Mouse (Mus musculus): Measurements from ENCODE around the gene Car6. TPM values are rescaled to one million over a fixed set of nuclear protein-coding genes. Genes with fewer than 3 reads are reported as not detected.

Gene Car6
- 0.20 and 0.50 TPM in 2 replicates for polyA plus RNA-seq (2015; fragmentation: Nextera tagmentation; extraction: Ambion mirVana)

DNA sequence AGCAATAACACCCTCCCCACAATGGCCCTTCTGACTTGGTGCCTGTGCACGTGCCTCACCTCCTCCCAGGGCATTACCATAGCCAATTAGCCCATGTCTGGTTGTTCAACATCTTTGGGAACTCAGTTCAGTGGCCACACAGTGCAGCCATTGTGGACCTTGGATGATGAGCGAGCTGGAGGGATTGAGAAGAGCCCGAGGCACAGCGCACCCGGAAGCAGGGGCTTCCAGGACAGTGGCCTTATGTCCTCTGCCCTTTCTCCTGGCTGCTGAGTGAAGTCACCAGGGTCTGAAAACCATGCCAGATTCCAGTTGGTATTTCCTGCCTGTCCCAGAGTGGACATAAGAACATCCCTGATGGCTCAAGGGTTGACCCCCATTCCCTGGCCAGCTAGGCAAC lies at the start of gene Car6:
Gene Car6, minus strand, starts transcription at position 101 of the 400 bp plus-strand sequence.
- 69% methylated on average over 5 of the region's 5 CpGs for WGBS

DNA sequence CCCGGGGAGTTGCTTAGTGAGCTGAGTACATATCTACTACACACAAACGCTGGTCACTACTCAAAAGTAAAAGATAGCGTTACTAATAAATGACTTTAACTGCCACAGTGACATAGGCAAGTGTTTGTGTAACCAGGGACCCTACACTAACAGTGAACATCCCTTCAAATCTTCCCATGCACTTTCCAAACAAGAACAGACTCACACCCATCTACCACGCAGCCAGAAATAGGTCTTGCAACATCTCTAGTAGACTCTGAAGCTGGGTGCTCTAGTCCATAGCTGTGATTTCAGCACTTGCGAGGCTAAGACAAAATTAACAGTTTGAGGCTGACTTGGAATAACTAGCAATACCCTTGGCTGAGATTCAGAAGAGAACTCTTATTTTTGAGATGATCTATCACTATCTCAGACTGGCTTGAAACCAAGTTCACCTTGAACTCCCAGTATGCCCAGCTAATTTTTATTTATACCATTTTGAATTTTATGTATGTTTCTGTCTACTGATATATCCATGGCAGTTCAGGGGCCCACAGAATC lies 48.7 kb upstream of the Car6 start:
- no peak for ATAC-seq (ENCODE audit: insufficient number of reproducible peaks, low FRiP score, low TSS enrichment, low read depth)
- no peak overlapping the region for H3K9ac ChIP-seq
- no peak overlapping the region; the same call in 1 of the 2 replicates for H3K27ac ChIP-seq
- H3K36me3 ChIP-seq = peaks cover 63% of the 10 kb centered on the region
- H3K4me2 ChIP-seq = no peak overlapping the region
- H3K27me3 ChIP-seq = no peaks in the 10 kb centered on the region
- H3K9me3 ChIP-seq = no peaks in the 10 kb centered on the region
- H3K4me3 ChIP-seq = no peak overlapping the region
- 78% methylated on average over 5 of the region's 5 CpGs for WGBS
- peaks cover 8% of the 10 kb centered on the region for H3K4me1 ChIP-seq

More for the DNA sequence above, at the start of gene Car6:
- no peaks in the 10 kb centered on the region for H3K9me3 ChIP-seq
- no peak within 1 kb of the TSS for H3K4me2 ChIP-seq
- H3K4me3 ChIP-seq = no peak within 1 kb of the TSS
- H3K4me1 ChIP-seq = 0 out of 2 replicates have a peak, but pooled peaks cover 2% of the 10 kb centered on the region
- no peaks in the 10 kb centered on the region for H3K36me3 ChIP-seq
- no peaks in the 10 kb centered on the region for H3K27me3 ChIP-seq
- H3K9ac ChIP-seq = no peak within 1 kb of the TSS
- H3K27ac ChIP-seq = no peak within 1 kb of the TSS
- no peak for ATAC-seq (ENCODE audit: insufficient number of reproducible peaks, low FRiP score, low TSS enrichment, low read depth)

DNA sequence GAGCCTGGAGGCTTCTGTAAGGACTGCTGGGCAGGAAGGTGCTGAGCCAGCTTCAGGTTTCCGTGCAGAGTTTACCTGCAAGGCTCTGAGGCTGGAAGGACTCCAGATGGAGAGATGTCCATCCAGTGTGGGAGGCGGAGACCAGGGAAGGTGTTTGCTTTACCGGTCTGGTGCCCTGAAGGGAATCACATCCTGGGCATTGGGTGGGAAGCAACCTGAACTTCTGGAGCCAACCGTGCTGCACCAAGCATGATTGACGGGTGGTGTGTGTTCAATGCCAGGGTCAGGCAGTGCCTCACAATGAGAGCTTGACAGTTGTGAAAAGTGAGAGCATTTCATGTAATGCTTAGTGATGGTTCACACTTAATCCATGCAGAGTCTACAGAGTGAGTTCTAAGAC lies 47.8 kb upstream of the Car6 start:
- no peaks in the 10 kb centered on the region for H3K27me3 ChIP-seq
- H3K4me3 ChIP-seq = no peak overlapping the region
- WGBS = 82% methylated on average over 5 of the region's 5 CpGs
- H3K9ac ChIP-seq = no peak overlapping the region
- peaks cover 71% of the 10 kb centered on the region for H3K36me3 ChIP-seq
- ATAC-seq (ENCODE audit: insufficient number of reproducible peaks, low FRiP score, low TSS enrichment, low read depth) = no peak
- H3K4me1 ChIP-seq = peaks cover 8% of the 10 kb centered on the region
- H3K9me3 ChIP-seq = no peaks in the 10 kb centered on the region
- no peak overlapping the region for H3K27ac ChIP-seq
- no peak overlapping the region for H3K4me2 ChIP-seq

DNA sequence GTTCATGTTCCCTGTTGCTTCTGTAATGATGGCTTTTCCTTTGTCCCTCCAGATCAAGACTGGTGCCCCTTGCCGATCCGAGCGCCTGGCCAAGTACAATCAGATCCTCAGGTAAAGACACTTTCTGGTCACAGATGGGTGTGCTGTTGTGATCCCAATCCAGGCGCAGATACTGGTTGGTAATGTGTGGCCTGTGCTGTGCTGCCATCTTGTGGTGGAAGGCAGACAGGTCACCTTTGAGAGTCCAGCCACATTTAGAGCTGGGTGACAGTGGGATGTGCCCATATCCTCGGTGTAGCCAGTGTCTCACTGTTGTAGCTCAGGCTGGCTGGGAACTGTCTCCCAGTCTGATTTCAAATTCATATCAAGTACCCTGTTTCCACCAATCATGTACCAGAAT lies 46.9 kb upstream of the Car6 start:
- Histone ChIP-seq H3K27ac (no peak overlapping the region), H3K9ac (no peak overlapping the region)

DNA sequence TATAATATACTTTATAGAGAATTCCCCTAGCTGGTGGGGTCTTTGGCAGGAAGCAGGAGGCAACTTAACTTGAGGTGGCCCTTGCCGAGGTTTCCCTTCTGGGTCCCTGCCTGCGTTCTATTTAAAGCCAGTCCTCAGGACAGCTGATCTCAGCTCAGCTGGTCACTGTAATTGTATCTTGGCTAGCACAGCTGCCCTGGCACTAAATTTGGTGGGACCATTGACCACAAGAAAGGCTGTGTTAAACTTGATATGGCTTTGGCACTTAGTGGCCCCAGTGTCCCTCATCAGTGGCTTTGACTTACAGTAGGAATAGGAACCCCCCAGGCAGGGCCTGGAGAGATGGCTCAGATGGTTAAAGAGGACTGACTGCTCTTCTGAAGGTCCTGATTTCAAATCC lies 44.7 kb upstream of the Car6 start:
- 65% methylated on average over 2 of the region's 2 CpGs for WGBS
- H3K9ac ChIP-seq = no peak overlapping the region
- ATAC-seq (ENCODE audit: insufficient number of reproducible peaks, low FRiP score, low TSS enrichment, low read depth) = no peak

More for the DNA sequence above, 46.9 kb upstream of the Car6 start:
- peaks cover 81% of the 10 kb centered on the region for H3K36me3 ChIP-seq
- no peaks in the 10 kb centered on the region for H3K27me3 ChIP-seq
- no peak overlapping the region for H3K4me2 ChIP-seq
- 68% methylated on average over 5 of the region's 5 CpGs for WGBS
- H3K4me1 ChIP-seq = peaks cover 11% of the 10 kb centered on the region
- no peaks in the 10 kb centered on the region for H3K9me3 ChIP-seq
- no peak overlapping the region for H3K4me3 ChIP-seq
- ATAC-seq (ENCODE audit: insufficient number of reproducible peaks, low FRiP score, low TSS enrichment, low read depth) = no peak

DNA sequence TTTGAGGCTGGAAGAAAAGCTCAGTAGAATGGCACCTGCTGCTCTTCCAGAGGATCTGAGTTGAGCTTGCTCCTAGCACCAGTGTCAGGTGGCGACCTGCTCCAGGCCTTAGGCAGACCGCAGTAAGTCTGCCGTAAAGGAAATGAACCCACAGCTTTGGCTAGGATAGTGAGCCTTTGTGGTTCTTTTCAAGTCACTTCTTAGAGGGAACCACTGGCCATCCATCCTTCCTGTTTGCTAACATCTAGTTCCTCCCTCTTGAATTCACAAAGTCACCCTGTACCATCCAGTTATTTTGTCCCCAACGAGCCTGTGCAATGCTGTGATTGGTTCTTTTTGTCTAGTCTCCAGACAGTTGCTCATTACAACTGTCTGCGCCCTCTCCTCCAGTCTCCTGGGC lies 41.6 kb upstream of the Car6 start:
- no peaks in the 10 kb centered on the region for H3K9me3 ChIP-seq
- H3K27ac ChIP-seq = no peak overlapping the region
- peaks cover 75% of the 10 kb centered on the region for H3K36me3 ChIP-seq
- ATAC-seq (ENCODE audit: insufficient number of reproducible peaks, low FRiP score, low TSS enrichment, low read depth) = no peak
- no peaks in the 10 kb centered on the region for H3K27me3 ChIP-seq
- peaks cover 44% of the 10 kb centered on the region for H3K4me1 ChIP-seq
- no peak overlapping the region for H3K4me3 ChIP-seq
- no peak overlapping the region for H3K4me2 ChIP-seq
- 79% methylated on average over 5 of the region's 5 CpGs for WGBS
- no peak overlapping the region for H3K9ac ChIP-seq

More for the DNA sequence above, 44.7 kb upstream of the Car6 start:
- Histone ChIP-seq H3K4me2 (no peak overlapping the region), H3K9me3 (no peaks in the 10 kb centered on the region), H3K36me3 (peaks cover 93% of the 10 kb centered on the region), H3K27me3 (no peaks in the 10 kb centered on the region), H3K4me3 (no peak overlapping the region), H3K4me1 (peaks cover 24% of the 10 kb centered on the region), H3K27ac (no peak overlapping the region)

DNA sequence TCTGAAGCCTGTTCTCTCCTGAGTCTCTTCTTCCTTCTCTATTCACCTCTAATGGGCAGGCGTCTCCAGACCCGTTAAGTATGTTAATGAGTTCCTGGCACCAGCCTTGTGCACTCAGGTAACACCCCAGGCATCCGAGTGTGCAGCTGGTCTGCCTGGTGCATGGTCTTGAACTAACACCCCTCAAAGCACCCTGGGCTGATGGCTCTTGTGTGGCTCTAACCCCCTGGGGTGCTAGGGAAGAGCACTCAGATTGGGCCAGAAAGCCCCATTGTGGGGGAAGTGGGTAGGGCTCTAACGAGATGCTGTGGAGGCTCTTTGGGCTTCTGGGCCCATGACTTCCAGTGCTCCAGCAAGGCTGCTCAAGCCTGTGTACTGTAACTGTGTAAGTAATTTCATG lies 40.6 kb upstream of the Car6 start:
- Histone ChIP-seq H3K9ac (no peak overlapping the region), H3K4me1 (peaks cover 44% of the 10 kb centered on the region), H3K36me3 (peaks cover 65% of the 10 kb centered on the region), H3K4me3 (no peak overlapping the region), H3K9me3 (no peaks in the 10 kb centered on the region), H3K27me3 (no peaks in the 10 kb centered on the region), H3K4me2 (no peak overlapping the region), H3K27ac (no peak overlapping the region)
- 51% methylated on average over 4 of the region's 4 CpGs for WGBS
- no peak for ATAC-seq (ENCODE audit: insufficient number of reproducible peaks, low FRiP score, low TSS enrichment, low read depth)

DNA sequence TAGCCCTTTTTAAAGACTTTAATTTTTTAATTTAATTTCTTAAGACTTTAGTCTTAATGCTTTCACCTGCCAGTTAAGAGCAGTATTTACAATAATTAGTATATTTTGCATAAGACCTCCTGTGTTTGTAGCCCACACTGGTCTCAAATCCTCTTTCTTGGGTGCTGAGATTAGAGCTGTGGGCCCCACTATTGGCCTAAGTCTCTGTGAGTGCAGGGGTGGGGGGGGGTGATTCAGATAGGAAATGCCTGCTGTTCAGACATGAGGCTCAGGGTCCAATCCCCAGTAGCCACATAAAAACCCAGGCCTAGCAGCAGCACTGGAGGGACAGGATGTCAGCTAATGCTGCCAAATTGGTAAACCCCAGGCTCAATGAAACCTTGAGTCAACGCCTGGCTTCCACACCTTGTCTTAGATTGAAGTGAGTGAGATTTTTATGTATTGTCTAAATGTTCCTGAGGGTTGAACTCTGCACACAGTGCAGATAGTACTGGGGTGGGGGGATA lies 39.3 kb upstream of the Car6 start:
- peak overlapping the region; percentile 71; the same call in 1 of the 2 replicates for H3K4me2 ChIP-seq
- no peak overlapping the region for H3K27ac ChIP-seq
- ATAC-seq (ENCODE audit: insufficient number of reproducible peaks, low FRiP score, low TSS enrichment, low read depth) = no peak
- H3K27me3 ChIP-seq = no peaks in the 10 kb centered on the region
- 58% methylated on average over 1 of the region's 1 CpGs for WGBS
- H3K4me3 ChIP-seq = no peak overlapping the region
- H3K36me3 ChIP-seq = peaks cover 52% of the 10 kb centered on the region
- H3K9me3 ChIP-seq = no peaks in the 10 kb centered on the region
- no peak overlapping the region for H3K9ac ChIP-seq
- H3K4me1 ChIP-seq = peaks cover 50% of the 10 kb centered on the region

DNA sequence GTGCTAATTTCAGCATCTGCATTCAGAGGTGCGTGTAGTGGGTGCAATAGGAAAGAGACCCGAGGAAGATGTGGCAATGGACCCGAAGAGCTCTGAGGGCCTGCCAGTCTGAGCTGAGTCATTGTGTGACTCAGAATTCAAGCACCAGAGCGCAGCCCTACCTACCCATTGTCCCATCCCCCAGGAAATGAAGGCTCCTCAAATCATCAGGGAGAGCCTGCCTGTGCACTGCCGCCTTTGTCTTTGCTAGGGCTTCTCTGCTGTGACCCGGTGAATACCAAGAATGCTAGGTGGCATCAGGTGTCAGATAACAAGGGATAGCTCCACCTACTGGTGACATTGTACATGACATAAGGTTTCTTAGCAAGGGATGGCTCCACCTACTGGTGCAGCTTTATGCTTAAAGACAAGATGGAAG lies 38.8 kb upstream of the Car6 start:
- H3K27me3 ChIP-seq = no peaks in the 10 kb centered on the region
- 13% methylated on average over 6 of the region's 6 CpGs for WGBS
- H3K27ac ChIP-seq = 0 out of 2 replicates have a peak overlapping the region, but pooled peaks have one; percentile 17
- H3K4me2 ChIP-seq = peak overlapping the region; percentile 71
- H3K9ac ChIP-seq = no peak overlapping the region
- peak overlapping the region; percentile 67 for H3K4me3 ChIP-seq
- no peak for ATAC-seq (ENCODE audit: insufficient number of reproducible peaks, low FRiP score, low TSS enrichment, low read depth)
- no peaks in the 10 kb centered on the region for H3K9me3 ChIP-seq
- H3K4me1 ChIP-seq = peaks cover 54% of the 10 kb centered on the region
- H3K36me3 ChIP-seq = peaks cover 48% of the 10 kb centered on the region

DNA sequence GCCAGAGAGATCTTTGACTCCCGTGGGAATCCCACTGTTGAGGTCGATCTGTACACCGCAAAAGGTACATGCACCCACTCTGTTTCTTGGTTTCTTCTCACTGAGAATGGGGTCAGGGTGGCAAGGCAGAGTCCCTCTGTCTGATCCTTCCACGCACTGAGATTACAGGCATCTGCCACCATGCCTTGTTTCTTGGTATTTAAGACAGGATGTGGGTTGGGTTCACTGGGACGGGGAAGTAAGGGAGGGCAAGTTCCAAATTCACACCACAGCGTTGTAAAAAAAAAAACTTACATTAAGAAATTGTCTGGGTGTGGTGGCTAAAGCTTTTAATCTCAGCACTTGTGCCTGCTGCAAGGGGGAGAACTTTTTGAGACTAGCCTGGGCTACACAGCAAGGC lies 38.4 kb upstream of the Car6 start:
- no peaks in the 10 kb centered on the region for H3K9me3 ChIP-seq
- 28% methylated on average over 6 of the region's 6 CpGs for WGBS
- ATAC-seq (ENCODE audit: insufficient number of reproducible peaks, low FRiP score, low TSS enrichment, low read depth) = no peak
- peaks cover 43% of the 10 kb centered on the region for H3K36me3 ChIP-seq
- H3K27ac ChIP-seq = 0 out of 2 replicates have a peak overlapping the region, but pooled peaks have one; percentile 17
- H3K4me1 ChIP-seq = peaks cover 58% of the 10 kb centered on the region
- H3K4me2 ChIP-seq = peak overlapping the region; percentile 71
- H3K27me3 ChIP-seq = no peaks in the 10 kb centered on the region
- no peak overlapping the region for H3K9ac ChIP-seq
- peak overlapping the region; percentile 67 for H3K4me3 ChIP-seq

DNA sequence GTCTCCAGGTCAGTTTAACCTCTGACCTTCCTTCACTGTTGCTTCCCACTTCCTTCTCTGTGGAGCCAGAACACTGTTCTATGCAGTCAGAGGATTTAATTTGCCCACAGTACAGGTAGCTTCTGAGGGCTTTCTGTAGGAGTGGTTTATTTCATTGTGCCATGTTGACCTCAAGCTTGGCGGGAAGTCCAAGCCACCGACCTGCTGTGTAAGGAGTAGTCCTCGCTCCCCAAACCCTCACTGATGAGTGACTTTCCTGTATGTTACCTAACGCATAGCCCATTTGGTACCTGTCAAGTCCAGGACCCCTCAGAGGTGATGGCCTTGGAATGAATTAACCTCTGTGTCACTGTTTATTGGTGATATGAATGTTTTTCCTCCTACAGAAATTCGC lies 38.0 kb upstream of the Car6 start:
- H3K9me3 ChIP-seq = no peaks in the 10 kb centered on the region
- H3K27ac ChIP-seq = peak overlapping the region; percentile 98
- 32% methylated on average over 5 of the region's 5 CpGs for WGBS
- H3K4me3 ChIP-seq = peak overlapping the region; percentile 67
- H3K4me1 ChIP-seq = peaks cover 63% of the 10 kb centered on the region
- no peak for ATAC-seq (ENCODE audit: insufficient number of reproducible peaks, low FRiP score, low TSS enrichment, low read depth)
- H3K4me2 ChIP-seq = peak overlapping the region; percentile 71
- no peaks in the 10 kb centered on the region for H3K27me3 ChIP-seq
- peaks cover 39% of the 10 kb centered on the region for H3K36me3 ChIP-seq
- no peak overlapping the region for H3K9ac ChIP-seq

DNA sequence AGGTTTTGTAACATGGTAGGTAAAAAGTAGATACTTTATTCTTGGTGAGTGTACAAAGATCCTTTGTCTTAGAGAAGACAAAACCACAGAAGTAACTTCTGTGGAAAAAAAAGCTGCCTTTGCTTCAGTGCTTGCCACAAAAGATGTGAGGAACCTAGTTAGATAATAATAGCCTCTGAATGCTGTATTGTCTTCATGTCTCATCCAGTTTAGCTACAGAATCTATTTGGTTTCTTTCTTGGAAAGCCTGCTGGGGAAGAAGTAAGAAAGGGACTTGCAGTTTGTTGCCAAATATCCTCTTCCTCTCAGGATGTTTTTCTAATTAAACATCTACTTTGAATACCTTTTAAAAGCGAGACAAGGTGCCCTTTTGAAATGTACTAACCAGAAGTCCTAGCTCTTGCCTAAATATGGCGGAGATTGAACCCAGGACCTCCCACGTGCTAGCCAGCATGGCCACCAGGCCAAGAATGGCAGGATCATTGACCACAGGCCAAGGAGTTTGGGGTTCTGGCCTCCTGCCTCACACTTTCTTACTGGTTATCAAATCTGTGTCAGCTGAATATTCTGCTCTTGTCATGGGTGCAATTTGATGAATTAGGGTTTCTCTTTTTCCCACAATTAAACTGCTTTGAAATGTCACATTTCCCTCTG lies 37.4 kb upstream of the Car6 start:
- H3K9me3 ChIP-seq = no peaks in the 10 kb centered on the region
- 4% methylated on average over 3 of the region's 3 CpGs for WGBS
- H3K4me3 ChIP-seq = peak overlapping the region; percentile 67
- H3K4me1 ChIP-seq = peaks cover 63% of the 10 kb centered on the region
- H3K9ac ChIP-seq = peak overlapping the region; percentile 80
- H3K36me3 ChIP-seq = peaks cover 34% of the 10 kb centered on the region
- ATAC-seq (ENCODE audit: insufficient number of reproducible peaks, low FRiP score, low TSS enrichment, low read depth) = no peak
- no peaks in the 10 kb centered on the region for H3K27me3 ChIP-seq
- peak overlapping the region; percentile 71 for H3K4me2 ChIP-seq
- peak overlapping the region; percentile 98 for H3K27ac ChIP-seq

All from limb, embryonic 15.5 days (tissue).